Mouse (Mus musculus): ENCODE data around the gene Asf1b. TPM values are rescaled to one million over a fixed set of nuclear protein-coding genes. Genes with fewer than 3 reads are reported as not detected.
"Not testable (repeated sequence)": the region's sequence is repeated elsewhere in the genome, so short reads cannot be mapped to it uniquely, and the experiment has no call there.

Gene Asf1b
- total RNA-seq, 2 experiments from 2014 or later = 120 to 195 TPM

- no peak for ATAC-seq (replicated peaks; ENCODE audit: low FRiP score, poor library complexity, severe bottlenecking)
Observed at GRCm38 (mm10) chr8:83954749-83955105, 580 bp upstream of the Asf1b start.

GRCm38 (mm10) chr8:83955958-83956218, 581 bp downstream of the Asf1b start:
- no peak; the same call in 1 of the 2 replicates for ATAC-seq (replicated peaks; ENCODE audit: low FRiP score, poor library complexity, severe bottlenecking)

- peak; percentile 63 for ATAC-seq (replicated peaks; ENCODE audit: low FRiP score, poor library complexity, severe bottlenecking)
Observed at GRCm38 (mm10) chr8:83956789-83957188, 1.5 kb downstream of the Asf1b start.

GRCm38 (mm10) chr8:83964015-83964765, 8.9 kb downstream of the Asf1b start:
- ATAC-seq (replicated peaks; ENCODE audit: low FRiP score, poor library complexity, severe bottlenecking) = no peak

- ATAC-seq (replicated peaks; ENCODE audit: low FRiP score, poor library complexity, severe bottlenecking) = no peak
Observed at GRCm38 (mm10) chr8:83967701-83968100, 12.4 kb downstream of the Asf1b start.

GRCm38 (mm10) chr8:83971121-83971520, 15.8 kb downstream of the Asf1b start:
- ATAC-seq (replicated peaks; ENCODE audit: low FRiP score, poor library complexity, severe bottlenecking) = no peak

- no peak for ATAC-seq (replicated peaks; ENCODE audit: low FRiP score, poor library complexity, severe bottlenecking)
Observed at GRCm38 (mm10) chr8:83971661-83972060, 16.4 kb downstream of the Asf1b start.

GRCm38 (mm10) chr8:83972150-83973120, 17.1 kb downstream of the Asf1b start, which contains the start of gene Prkaca:
TSS of gene Prkaca (plus strand) at chr8:83972993.
- ATAC-seq (replicated peaks; ENCODE audit: low FRiP score, poor library complexity, severe bottlenecking) = peak; percentile 97

- peak; percentile 1; the same call in 1 of the 2 replicates for ATAC-seq (replicated peaks; ENCODE audit: low FRiP score, poor library complexity, severe bottlenecking)
Observed at GRCm38 (mm10) chr8:83973161-83974031, 18.1 kb downstream of the Asf1b start.

- ATAC-seq (replicated peaks; ENCODE audit: low FRiP score, poor library complexity, severe bottlenecking) = no peak
Observed at GRCm38 (mm10) chr8:83974521-83974920, 19.2 kb downstream of the Asf1b start.

- no peak for ATAC-seq (replicated peaks; ENCODE audit: low FRiP score, poor library complexity, severe bottlenecking)
Observed at GRCm38 (mm10) chr8:83976101-83976630, 20.9 kb downstream of the Asf1b start.

GRCm38 (mm10) chr8:83976779-83977350, 21.6 kb downstream of the Asf1b start:
- no peak for ATAC-seq (replicated peaks; ENCODE audit: low FRiP score, poor library complexity, severe bottlenecking)

- no peak for ATAC-seq (replicated peaks; ENCODE audit: low FRiP score, poor library complexity, severe bottlenecking)
Observed at GRCm38 (mm10) chr8:83977646-83978045, 22.3 kb downstream of the Asf1b start.

- no peak for ATAC-seq (replicated peaks; ENCODE audit: low FRiP score, poor library complexity, severe bottlenecking)
Observed at GRCm38 (mm10) chr8:83978200-83978599, 22.9 kb downstream of the Asf1b start.

GRCm38 (mm10) chr8:83980250-83980649, 24.9 kb downstream of the Asf1b start:
- ATAC-seq (replicated peaks; ENCODE audit: low FRiP score, poor library complexity, severe bottlenecking) = no peak

- no peak for ATAC-seq (replicated peaks; ENCODE audit: low FRiP score, poor library complexity, severe bottlenecking)
Observed at GRCm38 (mm10) chr8:83980845-83981244, 25.5 kb downstream of the Asf1b start.

- ATAC-seq (replicated peaks; ENCODE audit: low FRiP score, poor library complexity, severe bottlenecking) = no peak
Observed at GRCm38 (mm10) chr8:83981533-83981932, 26.2 kb downstream of the Asf1b start.

GRCm38 (mm10) chr8:83982449-83982848, 27.1 kb downstream of the Asf1b start:
- no peak for ATAC-seq (replicated peaks; ENCODE audit: low FRiP score, poor library complexity, severe bottlenecking)

GRCm38 (mm10) chr8:83983222-83983621, 27.9 kb downstream of the Asf1b start:
- not testable (repeated sequence) for ATAC-seq (replicated peaks; ENCODE audit: low FRiP score, poor library complexity, severe bottlenecking)
